Mouse (Mus musculus): ENCODE measurements around the gene Dad1. TPM values are rescaled to one million over a fixed set of nuclear protein-coding genes. Genes with fewer than 3 reads are reported as not detected.

Gene Dad1
- polyA plus RNA-seq, 1 experiment from 2014 or later, result 391 TPM

- H3K9me3 ChIP-seq (replicated peaks; ENCODE audit: control insufficient read depth, low read length), result no peaks in the 10 kb centered on the region
- no peak overlapping the region for H3K4me2 ChIP-seq (ENCODE audit: low read depth, low read length)
- WGBS, result 19% methylated on average over 7 of the region's 7 CpGs
- peaks cover 17% of the 10 kb centered on the region for H3K36me3 ChIP-seq (ENCODE audit: control insufficient read depth, insufficient read depth, low read length)
- 0 out of 2 replicates have a peak, but pooled peaks cover 3% of the 10 kb centered on the region for H3K4me1 ChIP-seq (ENCODE audit: control insufficient read depth, insufficient read depth, low read length)
- no peak overlapping the region for H3K27ac ChIP-seq (ENCODE audit: low read length)
- H3K9ac ChIP-seq (ENCODE audit: low read length), result no peak overlapping the region
- no peak overlapping the region for H3K4me3 ChIP-seq (replicated peaks; ENCODE audit: low read length)
- ATAC-seq (ENCODE audit: insufficient read depth, low FRiP score), result 0 out of 2 replicates have a peak, but pooled peaks have one; percentile 56
- H3K27me3 ChIP-seq (ENCODE audit: control insufficient read depth, insufficient read depth, low read length), result no peaks in the 10 kb centered on the region
These were observed 14.7 kb downstream of the Dad1 start for GRCm38 (mm10) chr14:54239002-54239736.

GRCm38 (mm10) chr14:54236881-54237280 lies 17.0 kb downstream of the Dad1 start:
- Histone ChIP-seq H3K9ac (ENCODE audit: low read length) (no peak overlapping the region), H3K4me2 (ENCODE audit: low read depth, low read length) (no peak overlapping the region), H3K4me1 (ENCODE audit: control insufficient read depth, insufficient read depth, low read length) (peaks cover 17% of the 10 kb centered on the region; the same call in 1 of the 2 replicates), H3K4me3 (replicated peaks; ENCODE audit: low read length) (no peak overlapping the region), H3K27ac (ENCODE audit: low read length) (no peak overlapping the region), H3K9me3 (replicated peaks; ENCODE audit: control insufficient read depth, low read length) (no peaks in the 10 kb centered on the region), H3K36me3 (ENCODE audit: control insufficient read depth, insufficient read depth, low read length) (peaks cover 7% of the 10 kb centered on the region), H3K27me3 (ENCODE audit: control insufficient read depth, insufficient read depth, low read length) (no peaks in the 10 kb centered on the region)
- 91% methylated on average over 5 of the region's 5 CpGs for WGBS
- ATAC-seq (ENCODE audit: insufficient read depth, low FRiP score), result no peak

GRCm38 (mm10) chr14:54235825-54236540 lies 17.9 kb downstream of the Dad1 start:
- ATAC-seq (ENCODE audit: insufficient read depth, low FRiP score), result no peak
- Histone ChIP-seq H3K9me3 (replicated peaks; ENCODE audit: control insufficient read depth, low read length) (no peaks in the 10 kb centered on the region), H3K36me3 (ENCODE audit: control insufficient read depth, insufficient read depth, low read length) (no peaks in the 10 kb centered on the region), H3K4me1 (ENCODE audit: control insufficient read depth, insufficient read depth, low read length) (peaks cover 17% of the 10 kb centered on the region; the same call in 1 of the 2 replicates), H3K27ac (ENCODE audit: low read length) (no peak overlapping the region), H3K4me2 (ENCODE audit: low read depth, low read length) (no peak overlapping the region), H3K27me3 (ENCODE audit: control insufficient read depth, insufficient read depth, low read length) (no peaks in the 10 kb centered on the region), H3K4me3 (replicated peaks; ENCODE audit: low read length) (no peak overlapping the region), H3K9ac (ENCODE audit: low read length) (no peak overlapping the region)
- 81% methylated on average over 5 of the region's 5 CpGs for WGBS

DNA sequence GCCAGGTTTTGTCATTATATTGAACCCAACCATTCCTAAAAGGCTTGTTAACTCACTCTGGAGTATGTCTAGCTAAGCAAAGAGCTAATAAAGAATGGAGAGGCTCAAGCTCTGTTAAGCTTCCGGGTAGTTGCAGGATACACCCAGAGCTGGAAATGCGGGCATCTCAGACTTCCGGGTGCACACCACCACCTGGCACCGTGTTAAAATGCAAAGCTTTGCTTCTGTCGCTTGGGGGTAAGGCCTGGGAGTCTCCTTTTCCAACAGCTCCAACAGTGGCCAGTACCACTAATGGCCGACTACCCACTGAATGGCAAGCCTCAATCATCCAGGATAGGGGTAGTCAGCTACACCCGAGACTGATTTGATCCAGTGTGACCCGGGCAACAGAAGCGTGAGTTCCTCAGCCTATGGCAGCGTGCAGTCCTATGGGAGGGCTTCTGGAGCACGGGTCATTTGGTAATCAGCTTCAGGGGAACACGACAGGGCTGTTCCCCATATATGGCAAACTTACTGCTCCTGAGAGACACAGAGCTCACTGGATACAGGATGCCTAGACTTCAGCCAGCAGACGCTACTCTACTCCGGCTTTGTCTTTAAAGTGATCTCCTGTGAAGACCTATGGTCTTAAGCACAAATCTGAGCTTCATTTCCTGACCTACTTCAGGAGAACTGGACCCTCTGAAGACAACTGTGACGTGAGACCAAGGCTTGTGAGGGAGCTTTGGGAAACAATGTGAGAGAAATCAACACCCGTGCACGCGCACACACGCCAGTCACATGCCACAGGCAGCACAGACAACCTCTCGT lies 19.5 kb downstream of the Dad1 start:
- H3K4me3 ChIP-seq (replicated peaks; ENCODE audit: low read length), result no peak overlapping the region
- peaks cover 17% of the 10 kb centered on the region; the same call in 1 of the 2 replicates for H3K4me1 ChIP-seq (ENCODE audit: control insufficient read depth, insufficient read depth, low read length)
- H3K36me3 ChIP-seq (ENCODE audit: control insufficient read depth, insufficient read depth, low read length), result no peaks in the 10 kb centered on the region
- peak overlapping the region; percentile 81 for H3K27ac ChIP-seq (ENCODE audit: low read length)
- H3K4me2 ChIP-seq (ENCODE audit: low read depth, low read length), result no peak overlapping the region
- 79% methylated on average over 20 of the region's 20 CpGs for WGBS
- no peaks in the 10 kb centered on the region for H3K9me3 ChIP-seq (replicated peaks; ENCODE audit: control insufficient read depth, low read length)
- no peaks in the 10 kb centered on the region for H3K27me3 ChIP-seq (ENCODE audit: control insufficient read depth, insufficient read depth, low read length)
- no peak overlapping the region for H3K9ac ChIP-seq (ENCODE audit: low read length)
- no peak for ATAC-seq (ENCODE audit: insufficient read depth, low FRiP score)

DNA sequence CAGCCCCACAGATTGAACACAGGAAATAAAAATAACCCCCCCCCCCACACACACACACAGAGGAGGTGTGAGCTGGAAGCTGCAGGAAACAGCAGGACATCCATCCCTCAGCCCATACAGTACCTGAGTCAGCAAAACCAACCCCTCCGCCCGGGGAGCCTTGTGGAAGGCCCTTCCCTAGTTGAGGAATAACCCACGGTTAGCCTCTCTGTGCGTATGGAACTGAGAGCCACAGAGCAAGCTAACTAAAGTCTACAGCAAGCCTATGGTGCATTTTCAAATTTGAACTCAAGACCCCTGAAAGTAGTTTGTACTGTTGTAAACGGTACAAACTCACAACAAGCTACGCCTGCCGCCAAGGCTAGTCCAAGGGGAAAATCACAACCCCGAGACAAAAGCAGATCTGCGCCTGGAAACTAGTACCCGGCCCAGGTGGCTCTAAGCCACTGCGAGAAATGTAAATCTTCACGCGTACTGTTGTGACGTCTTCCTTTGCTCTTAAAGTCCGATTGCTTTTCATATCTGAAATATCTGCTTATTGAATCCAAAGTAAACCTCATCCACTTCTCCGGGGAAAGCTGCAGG lies 20.3 kb downstream of the Dad1 start:
- Histone ChIP-seq H3K9me3 (replicated peaks; ENCODE audit: control insufficient read depth, low read length) (no peaks in the 10 kb centered on the region), H3K4me1 (ENCODE audit: control insufficient read depth, insufficient read depth, low read length) (peaks cover 19% of the 10 kb centered on the region), H3K4me2 (ENCODE audit: low read depth, low read length) (peak overlapping the region; percentile 20; the same call in 1 of the 2 replicates), H3K9ac (ENCODE audit: low read length) (peak overlapping the region; percentile 61), H3K27ac (ENCODE audit: low read length) (peak overlapping the region; percentile 81), H3K36me3 (ENCODE audit: control insufficient read depth, insufficient read depth, low read length) (no peaks in the 10 kb centered on the region), H3K4me3 (replicated peaks; ENCODE audit: low read length) (no peak overlapping the region), H3K27me3 (ENCODE audit: control insufficient read depth, insufficient read depth, low read length) (no peaks in the 10 kb centered on the region)
- 56% methylated on average over 16 of the region's 16 CpGs for WGBS
- ATAC-seq (ENCODE audit: insufficient read depth, low FRiP score), result peak; percentile 22; the same call in 1 of the 2 replicates

GRCm38 (mm10) chr14:54232811-54233558 lies 20.9 kb downstream of the Dad1 start:
- Histone ChIP-seq H3K27me3 (ENCODE audit: control insufficient read depth, insufficient read depth, low read length) (no peaks in the 10 kb centered on the region), H3K9me3 (replicated peaks; ENCODE audit: control insufficient read depth, low read length) (no peaks in the 10 kb centered on the region), H3K9ac (ENCODE audit: low read length) (peak overlapping the region; percentile 61), H3K36me3 (ENCODE audit: control insufficient read depth, insufficient read depth, low read length) (no peaks in the 10 kb centered on the region), H3K27ac (ENCODE audit: low read length) (peak overlapping the region; percentile 81), H3K4me1 (ENCODE audit: control insufficient read depth, insufficient read depth, low read length) (peaks cover 24% of the 10 kb centered on the region), H3K4me2 (ENCODE audit: low read depth, low read length) (peak overlapping the region; percentile 20; the same call in 1 of the 2 replicates), H3K4me3 (replicated peaks; ENCODE audit: low read length) (no peak overlapping the region)
- WGBS, result 13% methylated on average over 9 of the region's 9 CpGs
- ATAC-seq (ENCODE audit: insufficient read depth, low FRiP score), result peak; percentile 25; the same call in 1 of the 2 replicates

- Histone ChIP-seq H3K9ac (ENCODE audit: low read length) (no peak overlapping the region), H3K4me3 (replicated peaks; ENCODE audit: low read length) (no peak overlapping the region), H3K27me3 (ENCODE audit: control insufficient read depth, insufficient read depth, low read length) (no peaks in the 10 kb centered on the region), H3K36me3 (ENCODE audit: control insufficient read depth, insufficient read depth, low read length) (no peaks in the 10 kb centered on the region), H3K4me1 (ENCODE audit: control insufficient read depth, insufficient read depth, low read length) (peaks cover 31% of the 10 kb centered on the region), H3K9me3 (replicated peaks; ENCODE audit: control insufficient read depth, low read length) (no peaks in the 10 kb centered on the region), H3K4me2 (ENCODE audit: low read depth, low read length) (no peak overlapping the region), H3K27ac (ENCODE audit: low read length) (no peak overlapping the region; the same call in 1 of the 2 replicates)
- ATAC-seq (ENCODE audit: insufficient read depth, low FRiP score), result no peak
- 54% methylated on average over 9 of the region's 9 CpGs for WGBS
These were observed 21.8 kb downstream of the Dad1 start for GRCm38 (mm10) chr14:54232143-54232542.
